Mouse (Mus musculus) retina, postnatal 7 days (tissue): ENCODE measurements around the gene Unc5cl.
A peak's percentile ranks its signal among the peaks of the same experiment; 100 is the strongest.

ENCODE experiments used
- DNase-seq: peaks from one replicate; pipeline ENCODE4 v3.0.0-alpha.2; 2012; ENCODE audit warnings: low read depth, low spot score

Gene Unc5cl

DNA sequence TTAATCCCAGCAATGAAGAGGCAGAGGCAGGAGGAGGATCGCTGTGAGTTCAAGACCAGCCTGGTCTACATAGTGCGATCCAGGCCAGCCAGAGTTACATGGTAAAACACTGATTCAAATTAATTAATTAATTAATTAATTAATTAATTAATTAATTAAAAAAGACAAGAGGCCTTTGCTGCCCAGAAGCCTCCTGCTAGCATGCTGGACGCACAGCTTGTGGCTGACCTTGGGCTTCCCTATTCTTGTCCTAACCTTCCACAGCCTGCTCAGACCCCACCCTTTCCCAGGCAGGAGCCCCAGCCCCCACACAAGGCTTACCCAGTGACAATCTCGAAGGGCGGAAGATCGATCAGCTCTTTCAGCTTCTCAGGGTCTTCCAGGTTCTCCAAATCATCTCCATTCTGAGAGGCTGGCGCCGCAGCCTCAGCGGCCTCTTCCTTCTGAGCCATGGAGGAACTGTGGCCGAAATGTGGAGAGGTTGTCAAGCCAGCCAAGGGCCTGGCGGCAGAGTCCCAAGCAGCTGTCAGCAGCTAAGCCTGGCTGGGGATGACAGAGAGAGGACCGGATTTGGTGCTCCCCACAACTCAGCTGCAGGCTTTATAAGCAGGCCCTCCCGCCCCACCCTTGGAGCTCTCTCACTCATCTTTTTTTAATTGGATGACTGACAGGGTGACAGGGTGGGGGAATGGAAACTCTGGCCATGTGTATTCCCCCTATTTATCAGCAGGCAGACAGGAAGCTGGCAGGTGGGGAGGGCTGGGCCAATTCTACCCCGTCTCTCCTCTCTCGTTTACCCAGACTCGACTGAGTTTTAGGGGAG lies 22.3 kb upstream of the Unc5cl start, which contains the start of gene Apobec2:
Gene Apobec2 (minus strand): TSS at position 773 of the 823 bp plus-strand sequence.
- peak; percentile 31 for DNase-seq

DNA sequence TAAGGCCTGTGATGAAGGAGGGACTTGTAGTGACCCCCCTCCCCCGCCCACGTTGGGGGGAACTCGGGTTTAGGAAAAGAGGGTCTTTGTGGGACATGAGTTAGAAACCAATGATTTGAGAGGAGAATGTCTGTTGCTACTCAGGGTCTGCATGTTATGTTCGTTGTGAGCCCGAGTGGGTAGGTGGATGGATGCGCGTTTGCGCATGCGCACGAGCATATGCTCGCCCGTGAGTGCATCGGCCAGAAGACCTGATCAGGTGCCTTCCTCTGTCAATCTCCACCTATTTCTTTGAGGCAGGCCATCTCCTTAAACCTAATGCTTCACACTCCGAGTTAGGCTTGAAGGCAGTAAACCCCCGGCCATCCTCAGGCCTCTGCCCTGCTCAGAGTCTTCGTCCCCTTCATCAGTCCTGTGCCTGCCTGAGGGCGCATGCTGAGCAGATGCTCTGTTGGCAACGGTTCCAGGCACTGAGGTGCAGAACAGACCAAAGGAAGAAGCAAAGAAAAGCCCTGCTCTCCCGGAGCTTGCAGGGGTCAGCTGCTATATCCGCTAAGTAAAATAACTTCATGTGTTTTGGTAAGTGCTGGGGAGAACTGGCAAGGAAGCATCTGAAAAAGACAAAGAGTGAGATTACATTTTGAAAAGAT lies 21.6 kb upstream of the Unc5cl start:
- no peak for DNase-seq

DNA sequence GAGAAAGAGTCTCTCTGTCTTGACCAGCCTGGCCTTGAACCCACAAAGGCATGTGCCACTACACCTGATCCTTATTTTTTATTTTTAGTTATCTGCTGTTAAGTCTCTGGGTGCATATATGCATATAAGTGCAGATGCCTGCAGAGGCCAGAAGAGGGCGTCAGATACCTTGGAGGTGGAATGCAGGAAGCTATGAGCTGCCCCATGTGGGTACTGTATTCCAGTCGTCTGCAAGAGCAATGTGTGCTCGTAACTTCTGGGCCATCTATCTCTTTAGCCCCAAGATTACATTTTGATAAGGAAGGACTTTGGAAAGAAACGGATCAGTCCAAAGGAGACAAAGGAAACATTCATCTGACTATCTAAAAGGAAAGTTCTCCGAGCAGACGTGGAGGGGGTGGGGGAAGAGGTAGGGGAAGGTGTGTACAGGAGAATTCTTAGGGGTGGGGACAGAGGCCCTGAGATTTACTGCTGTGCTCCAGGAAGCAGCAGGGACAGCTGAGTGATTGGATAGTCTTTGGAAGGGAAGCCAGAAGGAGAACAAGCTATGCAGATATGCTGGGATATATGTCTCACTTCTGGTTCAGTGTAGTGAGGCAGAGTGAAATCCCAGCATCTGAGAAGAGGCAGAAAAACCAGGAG lies 20.9 kb upstream of the Unc5cl start:
- DNase-seq, result no peak

DNA sequence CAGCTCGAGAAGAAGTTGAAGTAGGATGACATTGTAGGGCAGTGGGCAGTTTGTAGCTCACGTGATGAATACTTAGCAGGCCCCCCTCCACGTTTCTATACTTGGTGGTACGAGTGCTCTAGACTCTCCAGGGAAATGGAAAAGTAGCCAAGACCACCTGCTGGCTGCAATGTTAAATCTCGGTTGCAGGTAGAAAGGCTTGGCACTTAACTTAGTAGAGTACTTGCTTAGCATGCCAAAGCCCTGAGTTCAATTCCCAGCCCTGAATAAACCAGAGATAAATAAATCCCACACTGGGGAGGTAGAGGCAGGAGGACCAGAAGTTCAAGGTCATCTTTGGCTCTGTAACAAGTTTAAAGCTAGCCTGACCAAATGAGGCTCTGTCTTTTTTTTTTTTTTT lies 20.2 kb upstream of the Unc5cl start:
- DNase-seq, result no peak

DNA sequence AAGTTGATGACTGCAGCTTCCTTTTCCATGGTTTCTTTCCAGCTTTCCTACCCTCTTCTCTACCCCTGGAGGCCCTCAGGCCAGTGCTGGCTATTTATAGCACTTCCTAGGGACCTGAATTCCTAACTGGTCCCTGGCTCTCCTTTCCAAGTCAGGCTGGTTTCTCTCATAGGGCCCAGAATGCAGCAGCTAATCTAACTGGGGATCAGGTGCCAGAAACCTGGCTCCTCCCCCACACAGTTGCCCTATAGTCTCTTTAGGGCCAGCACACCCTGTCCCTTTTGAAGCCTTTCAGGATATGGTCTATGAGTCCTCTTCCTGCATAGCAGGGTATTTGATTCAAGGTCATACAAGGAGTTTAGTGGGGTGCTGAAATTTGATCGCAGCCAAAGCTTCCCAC lies 18.2 kb upstream of the Unc5cl start:
- no peak for DNase-seq

DNA sequence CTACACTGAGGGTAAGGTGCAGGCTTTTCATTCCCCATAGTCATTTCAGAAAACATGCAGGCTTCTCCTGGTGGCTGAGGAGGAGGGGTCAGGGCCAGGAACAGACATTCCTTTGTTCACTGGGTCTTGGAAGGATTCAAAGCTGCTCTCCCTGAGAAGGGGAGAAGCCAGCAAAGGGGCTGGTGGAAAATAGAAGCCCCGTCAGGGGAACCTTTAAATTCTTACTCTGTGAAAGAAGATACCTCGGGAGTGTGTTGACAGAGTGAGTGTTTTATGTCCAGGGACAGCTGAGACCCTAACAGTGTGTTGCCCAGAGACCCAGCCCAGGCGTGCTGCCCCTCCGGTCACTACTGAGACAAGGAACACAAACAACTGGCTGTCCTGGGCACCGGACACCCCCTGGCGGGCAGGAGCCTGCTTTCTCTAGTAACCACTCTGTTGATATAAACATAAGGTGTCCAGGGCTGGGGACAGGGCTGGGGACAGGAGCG lies 17.2 kb upstream of the Unc5cl start:
- no peak for DNase-seq

DNA sequence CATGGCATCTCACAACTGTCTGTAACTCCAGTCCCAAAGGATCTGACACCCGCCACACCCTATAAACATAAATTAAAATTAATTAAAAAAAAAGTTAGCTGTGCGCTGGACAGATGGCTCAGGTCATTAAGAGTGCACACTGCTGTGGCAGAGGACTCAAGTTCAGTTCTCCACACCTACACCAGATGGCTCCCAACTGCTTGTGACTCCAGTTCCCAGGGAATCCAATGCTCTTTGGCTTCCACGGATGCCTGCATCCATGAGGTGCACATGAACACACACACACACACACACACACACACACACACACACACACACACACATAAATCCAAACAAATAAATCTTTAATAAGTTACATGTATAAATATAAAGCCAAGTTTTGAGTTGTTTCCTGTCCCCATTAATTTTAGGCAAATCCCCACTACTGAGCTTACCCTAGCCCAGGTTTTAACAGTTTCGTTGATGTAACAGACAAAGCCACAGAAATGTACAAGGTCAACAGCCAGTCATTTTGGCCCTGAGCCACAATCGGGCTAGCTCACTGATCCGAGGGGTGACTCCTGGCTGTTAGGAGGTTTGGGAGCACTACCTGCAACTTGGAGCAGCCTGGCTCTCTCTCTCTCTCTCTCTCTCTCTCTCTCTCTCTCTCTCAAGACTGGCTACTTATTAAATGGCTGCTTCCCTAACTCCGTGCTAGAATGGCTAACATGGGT lies 11.8 kb upstream of the Unc5cl start:
- DNase-seq, result no peak

DNA sequence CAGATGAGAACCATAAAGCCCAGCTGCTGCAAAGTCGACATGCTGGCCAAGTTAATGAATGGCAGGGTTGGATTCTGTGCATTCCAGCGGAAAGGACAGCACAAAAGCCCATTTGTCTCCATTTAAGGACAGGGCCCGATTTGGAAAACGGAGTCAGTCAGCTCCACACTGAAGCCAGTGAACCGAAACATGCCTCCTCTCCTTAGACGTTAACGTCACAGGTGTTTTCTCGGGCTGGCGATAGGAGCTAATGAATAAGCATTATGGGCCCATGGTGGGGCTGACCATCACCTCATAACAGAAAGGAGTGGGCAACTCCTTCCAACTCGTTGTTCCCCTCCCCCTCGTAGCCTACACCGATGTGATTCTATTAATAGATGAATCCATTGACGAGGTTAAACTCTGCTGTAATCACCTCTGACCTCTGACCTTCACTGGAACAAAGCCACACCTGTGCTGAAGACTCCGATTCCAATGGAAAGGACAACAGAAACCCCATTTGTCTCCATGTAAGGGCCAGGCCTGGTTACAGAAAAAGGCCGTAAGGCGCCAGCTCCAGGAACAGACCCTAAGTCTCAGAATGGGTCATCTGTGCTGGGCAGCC lies 11.1 kb upstream of the Unc5cl start:
- DNase-seq, result no peak

DNA sequence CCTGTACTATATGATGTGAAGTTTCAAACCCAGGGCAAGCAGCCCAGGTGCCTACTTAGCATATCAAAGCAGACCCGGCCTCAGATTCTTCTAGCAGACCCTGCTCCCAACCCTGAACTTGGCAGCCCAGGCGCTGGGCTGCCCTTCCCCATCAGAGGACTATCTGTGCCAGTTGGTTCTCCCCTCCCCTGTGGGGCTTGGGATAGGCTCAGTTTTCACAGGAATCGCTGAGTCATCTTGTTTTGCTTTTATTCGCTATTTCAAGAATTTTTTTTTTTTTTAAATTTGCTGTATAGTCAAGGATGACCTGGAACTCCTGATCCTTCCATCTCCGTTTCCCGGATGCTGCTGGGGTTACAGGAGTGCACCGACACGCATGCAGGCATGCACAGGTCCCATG lies 7.0 kb upstream of the Unc5cl start:
- DNase-seq, result no peak

DNA sequence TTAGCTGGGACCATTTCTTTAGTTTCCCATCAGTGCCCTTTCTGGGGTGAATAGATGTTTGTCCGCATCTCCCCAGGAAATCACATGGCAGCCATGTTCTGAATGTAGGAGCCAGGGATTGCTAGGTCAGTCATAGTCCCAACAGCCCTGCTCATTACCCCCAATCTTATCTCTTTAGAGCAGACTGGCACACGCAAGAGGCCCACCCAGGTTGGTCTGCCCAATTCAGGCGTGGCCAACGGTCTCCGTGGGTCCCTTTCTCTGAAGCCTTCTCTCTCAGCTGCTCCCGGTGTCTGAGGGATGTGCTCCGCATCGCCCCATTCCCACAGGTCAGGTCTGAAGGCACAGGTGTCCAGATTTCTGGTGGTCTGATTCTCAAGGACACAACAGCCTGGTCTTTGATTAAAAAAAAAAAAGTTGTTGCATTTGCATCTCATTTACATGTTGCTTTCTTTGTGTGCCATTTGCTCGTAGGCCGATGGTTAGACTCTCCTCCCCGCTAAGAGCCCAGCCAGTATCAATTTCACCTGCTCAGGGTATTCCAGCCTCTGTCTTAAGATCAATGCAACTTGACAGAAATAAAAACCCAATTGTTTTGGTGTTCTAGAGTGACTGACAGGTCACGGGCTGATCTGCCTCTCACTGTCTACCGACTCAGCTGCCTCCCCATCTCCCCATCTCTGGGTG lies 3.9 kb upstream of the Unc5cl start:
- no peak for DNase-seq

DNA sequence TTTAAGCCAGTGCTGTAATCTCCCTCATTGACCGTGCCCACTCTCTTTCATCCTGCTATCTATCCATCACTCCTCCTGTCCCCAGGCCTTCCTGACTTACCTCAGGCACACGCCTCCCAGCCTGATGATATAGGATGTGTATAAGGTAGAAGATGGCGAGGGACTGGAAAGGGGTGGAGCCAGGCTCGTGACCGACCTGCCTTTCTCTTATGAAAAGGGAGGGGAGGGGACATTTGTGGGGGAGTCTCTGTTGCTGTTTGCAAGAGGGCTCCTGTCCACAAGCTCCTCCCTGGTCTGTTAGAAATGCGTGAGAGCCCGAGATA lies 3.4 kb upstream of the Unc5cl start, which contains the start of gene Tspo2:
Gene Tspo2 (minus strand): TSS at position 170 of the 323 bp plus-strand sequence.
- DNase-seq, result no peak

DNA sequence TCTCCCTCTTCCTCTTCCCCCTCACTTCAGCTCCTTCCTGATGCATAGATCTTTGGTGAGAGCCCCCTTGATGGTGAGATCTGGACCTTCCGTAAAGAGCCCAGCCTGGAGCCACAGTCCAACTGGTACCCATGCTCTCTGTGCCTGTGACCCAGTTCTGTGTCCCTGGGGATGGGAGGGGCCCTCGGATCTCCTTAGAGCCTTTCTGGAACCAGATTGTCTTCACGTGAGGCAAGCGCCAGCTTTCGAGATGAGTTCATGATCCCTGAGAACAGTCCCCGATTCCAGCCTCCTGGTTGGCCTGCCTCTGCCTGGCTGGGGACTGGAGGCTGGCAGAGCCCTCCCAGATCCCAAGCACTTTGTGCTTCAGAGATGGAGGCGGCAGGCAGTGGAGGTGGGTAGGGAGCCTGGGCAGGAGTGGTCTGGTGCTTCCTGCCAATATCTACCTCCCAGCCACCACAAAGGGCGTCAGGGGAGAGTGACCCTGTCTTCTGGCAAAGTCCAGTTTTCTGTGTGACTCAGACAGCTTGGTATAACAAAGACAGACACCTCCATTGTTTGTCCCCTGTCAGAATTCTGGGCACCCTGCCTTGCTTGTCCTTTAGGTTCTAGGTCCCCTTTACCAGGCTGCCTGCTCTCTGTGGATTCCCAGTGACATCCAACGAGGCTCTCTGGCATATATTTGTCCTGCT lies 2.8 kb upstream of the Unc5cl start:
- DNase-seq, result no peak

DNA sequence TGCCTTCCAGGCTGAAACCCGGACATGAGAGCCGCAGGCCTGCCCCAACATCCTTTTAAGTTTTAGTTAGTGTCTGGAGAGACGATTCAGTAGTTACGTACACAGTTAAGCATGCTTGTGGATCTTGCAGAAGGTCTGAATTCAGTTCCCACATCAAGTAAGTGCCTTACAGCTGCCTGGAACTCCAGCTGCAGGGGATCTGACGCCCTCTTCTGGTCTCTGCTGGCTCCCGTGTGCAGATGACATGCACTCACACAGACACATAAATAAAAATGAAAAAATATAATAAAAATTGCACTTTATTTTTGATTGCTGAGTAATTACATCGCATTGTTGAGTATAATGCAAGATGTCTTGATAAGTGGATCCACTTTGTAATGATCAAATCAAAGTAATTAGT lies 1.2 kb upstream of the Unc5cl start:
- DNase-seq, result no peak

DNA sequence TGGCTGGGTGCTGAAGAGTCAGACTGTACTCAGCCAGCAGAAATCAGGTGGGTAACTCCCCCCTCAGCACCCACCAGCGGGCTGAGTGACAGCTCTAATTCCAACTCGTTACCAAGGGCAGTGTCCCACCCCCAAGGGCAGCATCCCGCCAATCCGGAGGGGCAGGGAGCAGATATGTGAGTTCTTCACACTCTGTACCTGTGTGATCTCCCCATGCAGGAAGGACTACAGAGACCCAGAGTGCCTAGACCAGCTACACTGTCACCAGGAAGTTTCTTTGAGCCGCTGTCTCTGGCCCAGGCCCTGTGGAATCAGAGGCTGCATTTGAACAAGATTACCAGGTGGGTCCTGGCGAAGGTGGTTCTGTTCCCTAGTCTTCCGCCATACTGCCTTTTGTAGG lies 511 bp upstream of the Unc5cl start:
- no peak for DNase-seq

DNA sequence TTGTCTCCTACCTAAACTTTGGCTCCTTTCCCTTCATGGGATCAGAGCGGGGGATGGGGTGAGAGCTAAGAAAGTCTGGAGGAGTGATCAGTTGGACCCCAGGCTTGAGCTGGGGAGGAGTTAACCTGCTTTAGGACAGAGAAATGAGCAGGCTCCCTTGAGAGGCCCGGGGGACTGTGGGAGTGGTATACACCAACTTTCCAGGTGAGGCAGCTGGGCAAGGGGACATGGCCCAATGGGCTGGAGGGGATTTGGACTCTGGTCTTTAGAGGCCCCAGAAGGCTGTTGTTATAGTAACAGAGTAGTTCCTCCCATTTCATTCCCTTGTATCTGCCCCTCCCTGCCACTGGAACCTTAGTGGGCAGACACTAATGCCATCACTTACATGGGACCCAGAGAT lies 1.3 kb downstream of the Unc5cl start:
- DNase-seq, result no peak

DNA sequence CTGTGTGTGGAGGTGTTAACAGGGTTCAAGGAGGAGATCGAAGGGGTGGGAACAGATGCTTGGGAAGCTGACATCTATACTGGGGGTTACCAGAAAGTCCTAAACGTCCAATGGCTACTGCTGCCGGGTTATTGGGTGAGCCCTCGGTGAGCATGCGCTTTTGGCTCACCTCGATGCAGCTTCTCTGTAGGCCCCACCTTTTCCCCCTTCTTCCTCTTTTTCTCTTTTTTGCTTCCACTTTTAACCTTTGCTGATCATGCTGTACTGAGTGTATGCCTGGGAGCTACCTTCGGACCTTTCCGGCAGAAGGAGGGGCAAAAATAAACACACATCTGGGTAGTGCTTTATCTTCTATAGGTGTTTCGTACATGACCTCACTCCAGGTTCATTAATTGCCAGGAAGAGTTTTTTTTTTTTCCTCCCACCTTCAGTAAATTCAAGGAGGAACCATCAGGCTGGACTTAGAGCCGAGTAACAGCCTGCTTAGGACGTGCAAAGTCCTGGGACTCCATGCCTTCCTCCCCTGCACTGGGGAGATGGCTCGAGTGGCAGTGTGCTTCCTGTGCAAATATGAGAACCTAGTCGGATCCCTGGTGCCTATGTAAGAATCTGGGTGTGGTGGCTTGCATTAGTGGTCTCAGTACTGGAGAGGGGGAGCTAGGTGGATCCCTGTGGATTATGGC lies 3.4 kb downstream of the Unc5cl start:
- DNase-seq, result no peak

DNA sequence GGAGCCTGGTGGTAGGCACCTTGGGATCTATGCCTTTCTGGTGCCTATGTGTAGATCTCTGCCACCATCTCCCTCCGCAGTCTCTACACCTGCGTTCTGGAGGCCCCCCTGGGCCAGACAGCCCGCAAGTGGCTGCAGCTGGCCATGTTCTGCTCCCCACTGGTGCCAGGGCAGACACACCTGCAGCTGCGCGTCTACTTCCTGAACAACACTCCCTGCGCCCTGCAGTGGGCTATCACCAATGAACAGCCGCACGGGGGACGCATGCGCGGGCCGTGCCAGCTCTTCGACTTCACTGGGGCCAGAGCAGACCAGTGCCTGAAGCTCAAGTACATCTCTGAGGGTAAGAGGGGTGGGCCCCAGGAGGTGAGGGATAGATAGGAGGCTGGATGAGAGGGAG lies 7.4 kb downstream of the Unc5cl start:
- no peak for DNase-seq

DNA sequence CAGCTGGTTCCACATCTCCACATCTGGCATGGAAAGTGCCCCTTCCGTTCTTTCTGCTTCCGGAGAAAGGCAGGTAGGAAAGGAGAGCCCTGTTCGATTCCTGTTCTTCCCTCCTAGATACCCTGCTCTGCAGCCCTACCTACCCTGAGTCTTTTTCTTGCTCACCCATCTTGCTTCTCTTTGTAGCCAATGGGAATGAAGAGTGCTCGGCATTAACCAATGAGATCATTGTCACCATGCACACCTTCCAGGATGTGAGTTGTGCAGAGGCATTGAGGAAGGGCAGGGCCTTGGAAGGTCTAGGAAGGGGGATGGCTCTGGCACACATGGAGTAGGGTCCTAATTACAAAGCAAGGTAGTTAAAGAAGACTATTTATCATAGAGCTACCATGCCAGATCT lies 8.7 kb downstream of the Unc5cl start:
- no peak for DNase-seq

DNA sequence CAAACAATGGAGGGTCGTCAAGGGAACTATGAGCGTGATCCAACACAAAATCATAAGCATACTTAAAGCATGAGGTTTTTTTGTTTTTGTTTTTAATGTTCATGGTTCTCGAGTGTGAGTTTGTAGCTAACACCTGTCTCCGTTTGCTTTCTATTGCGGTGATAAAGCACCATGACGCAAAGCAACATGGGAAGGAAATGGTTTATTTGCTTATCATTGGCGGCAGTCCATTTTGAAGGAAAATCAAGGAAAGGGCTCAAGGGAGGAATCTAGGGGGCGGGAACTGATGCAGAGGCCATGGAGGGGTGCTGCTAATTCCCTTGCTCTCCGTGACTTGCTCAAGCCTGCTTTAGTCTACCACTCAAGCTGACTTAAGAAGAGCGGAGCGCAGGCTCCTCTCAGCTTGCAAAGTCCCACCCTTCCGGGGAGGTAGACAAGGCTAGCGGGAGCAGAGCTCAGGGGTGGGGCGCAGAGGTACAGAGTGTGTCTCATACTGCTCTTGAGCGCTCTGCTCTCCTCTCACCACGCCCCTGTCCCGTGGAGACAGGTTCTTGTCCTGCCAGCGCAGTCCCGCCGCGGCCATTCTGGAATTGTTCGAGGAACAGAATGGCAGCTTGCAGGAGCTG lies 12.2 kb downstream of the Unc5cl start:
- no peak for DNase-seq
